ENCODE assay signal across 25 mouse cellular contexts in genomic region chr11:94350337-94350736, GRCm38 (mm10). TPM values are rescaled to one million over a fixed set of nuclear protein-coding genes. Genes with fewer than 3 reads are reported as not detected.
A peak's percentile ranks its signal among the peaks of the same experiment; 100 is the strongest.
DNase-seq lines count a peak whose midpoint lies in the region; ATAC-seq and TF ChIP-seq lines count a peak whose summit lies in the region.
"Had no signal": no experiment of that assay in that cellular context is flagged by ENCODE, and none has a peak within 500 bp of the region (broad histone marks: within the 10 kb centered on the region; RNA-seq: fewer than 3 reads in every experiment).

No protein-coding gene starts in this region.

- ATAC-seq in liver, embryonic 13.5 days (ENCODE audit: low read depth): peak; percentile 78
- ATAC-seq in megakaryocyte progenitor cell, adult 5-6 weeks (replicated peaks; ENCODE audit: poor library complexity): peak; percentile 26; the same call in 1 of the 2 replicates
- no peak for ATAC-seq in neural tube, embryonic 15.5 days (ENCODE audit: low FRiP score)
- ATAC-seq in hindbrain, postnatal 0 days: no peak
- ATAC-seq: CD4-positive, CD25-positive, alpha-beta regulatory T cell, adult 4 months; forebrain, embryonic 13.5 days; hindbrain, embryonic 16.5 days; intestine, embryonic 15.5 days; midbrain, embryonic 16.5 days had no signal

- 18% methylated on average over 1 of the region's 1 CpGs for WGBS in liver, embryonic 13.5 days (ENCODE audit: insufficient replicate concordance)
- WGBS in neural tube, embryonic 15.5 days: 87% methylated on average over 1 of the region's 1 CpGs
- WGBS in cerebellum, adult 2 months: 97% methylated on average over 1 of the region's 1 CpGs
- WGBS in hindbrain, postnatal 0 days: 74% methylated on average over 1 of the region's 1 CpGs

- peak overlapping the region; percentile 47 for H3K9ac ChIP-seq in liver, embryonic 13.5 days
- H3K9ac ChIP-seq in neural tube, embryonic 15.5 days (replicated peaks): no peak overlapping the region
- no peak overlapping the region for H3K9ac ChIP-seq in hindbrain, postnatal 0 days (replicated peaks; ENCODE audit: low read length)
- H3K9ac ChIP-seq: embryonic facial prominence, embryonic 12.5 days; forebrain, embryonic 13.5 days; intestine, embryonic 15.5 days; limb, embryonic 15.5 days; stomach, embryonic 15.5 days had no signal

- peak overlapping the region; percentile 80 for H3K27ac ChIP-seq in liver, embryonic 13.5 days
- H3K27ac ChIP-seq in neural tube, embryonic 15.5 days (replicated peaks): no peak overlapping the region
- H3K27ac ChIP-seq in cerebellum, adult 2 months (ENCODE audit: insufficient read depth, low read length): no peak overlapping the region
- H3K27ac ChIP-seq in hindbrain, postnatal 0 days: no peak overlapping the region
- H3K27ac ChIP-seq: embryonic facial prominence, embryonic 12.5 days; forebrain, embryonic 13.5 days; intestine, embryonic 15.5 days; limb, embryonic 10.5 days; limb, embryonic 15.5 days; stomach, embryonic 15.5 days had no signal

- no peak for TF ChIP-seq POLR2A in cerebellum, adult 2 months (IDR thresholded peaks at IDR 0.05; ENCODE audit: borderline replicate concordance, insufficient read depth, low read length)

- TF ChIP-seq CTCF in cerebellum, adult 2 months (IDR thresholded peaks at IDR 0.05; ENCODE audit: borderline replicate concordance, insufficient read depth, low read depth, low read length): no peak
- TF ChIP-seq CTCF in hindbrain, postnatal 0 days (IDR thresholded peaks at IDR 0.05; ENCODE audit: low read depth): no peak

- peaks cover 39% of the 10 kb centered on the region for H3K27me3 ChIP-seq in erythroblast, embryonic 14.5 days (ENCODE audit: control insufficient read depth)
- H3K27me3 ChIP-seq in liver, embryonic 13.5 days: peaks cover 33% of the 10 kb centered on the region
- no peaks in the 10 kb centered on the region for H3K27me3 ChIP-seq in neural tube, embryonic 15.5 days (replicated peaks)
- H3K27me3 ChIP-seq in cerebellum, adult 2 months (ENCODE audit: control insufficient read depth, insufficient read depth, low read length): no peaks in the 10 kb centered on the region
- H3K27me3 ChIP-seq in hindbrain, postnatal 0 days (ENCODE audit: insufficient read depth, low read length): no peaks in the 10 kb centered on the region
- H3K27me3 ChIP-seq: embryonic facial prominence, embryonic 12.5 days; intestine, embryonic 15.5 days; limb, embryonic 15.5 days; stomach, embryonic 15.5 days had no signal

- peak overlapping the region; percentile 33 for H3K4me3 ChIP-seq in erythroblast, embryonic 14.5 days (replicated peaks)
- peak overlapping the region; percentile 21; the same call in 1 of the 2 replicates for H3K4me3 ChIP-seq in liver, embryonic 13.5 days (replicated peaks)
- no peak overlapping the region for H3K4me3 ChIP-seq in neural tube, embryonic 15.5 days (replicated peaks)
- H3K4me3 ChIP-seq in cerebellum, adult 2 months (replicated peaks; ENCODE audit: insufficient read depth, low read depth, low read length): no peak overlapping the region
- no peak overlapping the region for H3K4me3 ChIP-seq in hindbrain, postnatal 0 days (ENCODE audit: low read length)
- H3K4me3 ChIP-seq: embryonic facial prominence, embryonic 12.5 days; forebrain, embryonic 13.5 days; intestine, embryonic 15.5 days; limb, embryonic 10.5 days; limb, embryonic 15.5 days; stomach, embryonic 15.5 days had no signal

- peaks cover 6% of the 10 kb centered on the region; the same call in 1 of the 2 replicates for H3K9me3 ChIP-seq in erythroblast, embryonic 14.5 days (ENCODE audit: control insufficient read depth, low read length)
- H3K9me3 ChIP-seq in liver, embryonic 13.5 days (replicated peaks): no peaks in the 10 kb centered on the region
- no peaks in the 10 kb centered on the region for H3K9me3 ChIP-seq in neural tube, embryonic 15.5 days (replicated peaks)
- H3K9me3 ChIP-seq in hindbrain, postnatal 0 days (ENCODE audit: low read length): no peaks in the 10 kb centered on the region
- H3K9me3 ChIP-seq: embryonic facial prominence, embryonic 12.5 days; forebrain, embryonic 13.5 days; intestine, embryonic 15.5 days; limb, embryonic 10.5 days; limb, embryonic 15.5 days; stomach, embryonic 15.5 days had no signal

- peak overlapping the region; percentile 52 for H3K4me2 ChIP-seq in liver, embryonic 13.5 days
- H3K4me2 ChIP-seq in neural tube, embryonic 15.5 days: no peak overlapping the region
- H3K4me2 ChIP-seq in hindbrain, postnatal 0 days (ENCODE audit: low read depth, low read length): no peak overlapping the region
- H3K4me2 ChIP-seq: embryonic facial prominence, embryonic 12.5 days; forebrain, embryonic 13.5 days; intestine, embryonic 15.5 days; limb, embryonic 15.5 days; midbrain, embryonic 11.5 days; stomach, embryonic 15.5 days had no signal

- H3K36me3 ChIP-seq in erythroblast, embryonic 14.5 days (ENCODE audit: control insufficient read depth): no peaks in the 10 kb centered on the region
- no peaks in the 10 kb centered on the region for H3K36me3 ChIP-seq in liver, embryonic 13.5 days
- H3K36me3 ChIP-seq in neural tube, embryonic 15.5 days: no peaks in the 10 kb centered on the region
- H3K36me3 ChIP-seq in hindbrain, postnatal 0 days (ENCODE audit: insufficient read depth, low read length): no peaks in the 10 kb centered on the region
- H3K36me3 ChIP-seq: embryonic facial prominence, embryonic 12.5 days; intestine, embryonic 15.5 days; limb, embryonic 10.5 days; limb, embryonic 15.5 days; stomach, embryonic 15.5 days had no signal

- H3K4me1 ChIP-seq in erythroblast, embryonic 14.5 days (ENCODE audit: control insufficient read depth): peaks cover 38% of the 10 kb centered on the region
- peaks cover 41% of the 10 kb centered on the region for H3K4me1 ChIP-seq in liver, embryonic 13.5 days (replicated peaks)
- no peaks in the 10 kb centered on the region for H3K4me1 ChIP-seq in neural tube, embryonic 15.5 days
- H3K4me1 ChIP-seq in cerebellum, adult 2 months (ENCODE audit: control insufficient read depth, insufficient read depth, low read length): no peaks in the 10 kb centered on the region
- no peaks in the 10 kb centered on the region for H3K4me1 ChIP-seq in hindbrain, postnatal 0 days (ENCODE audit: insufficient read depth, low read length)
- H3K4me1 ChIP-seq: embryonic facial prominence, embryonic 12.5 days; forebrain, embryonic 13.5 days had no signal

- peak; percentile 42 for DNase-seq in c-Kit-positive CD71-positive TER-119-negative erythroid progenitor cells, embryonic 14.5 days (ENCODE audit: low read depth)
- peak; percentile 53 for DNase-seq in liver, embryonic 13.5 days
- no peak for DNase-seq in cerebellum, adult 2 months
- DNase-seq in hindbrain, postnatal 0 days (ENCODE audit: low spot score): no peak
- DNase-seq: adrenal gland, postnatal 25 days; cerebellum, adult 9-11 months; embryo, embryonic 11 days; gastrocnemius, postnatal 14 days; heart, postnatal 14 days; kidney, adult 2 months; kidney, postnatal 4 days; layer of hippocampus, postnatal 36 days had no signal

RNA-seq across cellular contexts. Expression of gene Ankrd40, which starts 22.5 kb away (rescaled TPM):
- polyA plus RNA-seq in erythroblast, embryonic 14.5 days (2012): 7.4 and 9.9 TPM in 2 replicates
- polyA plus RNA-seq in liver, embryonic 13.5 days (2015; fragmentation: Nextera tagmentation; extraction: Ambion mirVana): 5.2 and 5.5 TPM in 2 replicates
- total RNA-seq in megakaryocyte progenitor cell, adult 5-6 weeks (2015): 18.8 and 21.7 TPM in 2 replicates
- total RNA-seq in megakaryocyte progenitor cell, adult 5-6 weeks (2017): 59.6 and 77.8 TPM in 2 replicates
- polyA plus RNA-seq in neural tube, embryonic 15.5 days (2015; fragmentation: Nextera tagmentation; extraction: Ambion mirVana): 12.5 and 17.7 TPM in 2 replicates
- 226 and 243 TPM in 2 replicates for polyA plus RNA-seq in cerebellum, adult 2 months (2012; rRNA removed)
- total RNA-seq in hindbrain, postnatal 0 days (2014; rRNA removed): 48.1 and 69.1 TPM in 2 replicates
- 15.1 and 16.2 TPM in 2 replicates for polyA plus RNA-seq in hindbrain, postnatal 0 days (2015; fragmentation: Nextera tagmentation; extraction: Ambion mirVana)

RNA-seq across cellular contexts. Expression of gene Luc7l3, which starts 28.5 kb away (rescaled TPM):
- 3.7 and 5.2 TPM in 2 replicates for polyA plus RNA-seq in erythroblast, embryonic 14.5 days (2012)
- 53.4 and 68.8 TPM in 2 replicates for polyA plus RNA-seq in liver, embryonic 13.5 days (2015; fragmentation: Nextera tagmentation; extraction: Ambion mirVana)
- 160 and 188 TPM in 2 replicates for total RNA-seq in megakaryocyte progenitor cell, adult 5-6 weeks (2015)
- 289 and 470 TPM in 2 replicates for total RNA-seq in megakaryocyte progenitor cell, adult 5-6 weeks (2017)
- polyA plus RNA-seq in neural tube, embryonic 15.5 days (2015; fragmentation: Nextera tagmentation; extraction: Ambion mirVana): 124 and 133 TPM in 2 replicates
- polyA plus RNA-seq in cerebellum, adult 2 months (2012; rRNA removed): 154 and 156 TPM in 2 replicates
- total RNA-seq in hindbrain, postnatal 0 days (2014; rRNA removed): 36.8 and 44.3 TPM in 2 replicates
- polyA plus RNA-seq in hindbrain, postnatal 0 days (2015; fragmentation: Nextera tagmentation; extraction: Ambion mirVana): 101 and 115 TPM in 2 replicates

RNA-seq across cellular contexts. Expression of gene Abcc3, which starts 42.5 kb away (rescaled TPM):
- 0.18 and 0.55 TPM in 2 replicates for polyA plus RNA-seq in erythroblast, embryonic 14.5 days (2012)
- 4.3 and 5.8 TPM in 2 replicates for polyA plus RNA-seq in liver, embryonic 13.5 days (2015; fragmentation: Nextera tagmentation; extraction: Ambion mirVana)
- 0.07 and 0.56 TPM in 2 replicates for total RNA-seq in megakaryocyte progenitor cell, adult 5-6 weeks (2015)
- total RNA-seq in megakaryocyte progenitor cell, adult 5-6 weeks (2017): 0.17 TPM in 1 of 2 replicates, not detected in the other
- 1.1 and 1.7 TPM in 2 replicates for polyA plus RNA-seq in neural tube, embryonic 15.5 days (2015; fragmentation: Nextera tagmentation; extraction: Ambion mirVana)
- 0.64 and 0.71 TPM in 2 replicates for polyA plus RNA-seq in cerebellum, adult 2 months (2012; rRNA removed)
- 4.5 and 4.7 TPM in 2 replicates for total RNA-seq in hindbrain, postnatal 0 days (2014; rRNA removed)
- 1.0 and 1.8 TPM in 2 replicates for polyA plus RNA-seq in hindbrain, postnatal 0 days (2015; fragmentation: Nextera tagmentation; extraction: Ambion mirVana)

Comparison
In these comparisons a context has a peak if more than half of its experiments do, and no peak if none do; other contexts are left out.
1. DNase-seq: peak in c-Kit-positive CD71-positive TER-119-negative erythroid progenitor cells, embryonic 14.5 days (single experiment) and liver, embryonic 13.5 days (single experiment); none in cerebellum, adult 2 months (0 of 2) and hindbrain, postnatal 0 days (single experiment).
2. H3K4me3 ChIP-seq: peak in erythroblast, embryonic 14.5 days (single experiment) and liver, embryonic 13.5 days (single experiment); none in neural tube, embryonic 15.5 days (single experiment), cerebellum, adult 2 months (single experiment) and hindbrain, postnatal 0 days (single experiment).
3. ATAC-seq: peak in liver, embryonic 13.5 days (single experiment) and megakaryocyte progenitor cell, adult 5-6 weeks (single experiment); none in neural tube, embryonic 15.5 days (single experiment) and hindbrain, postnatal 0 days (single experiment).
4. RNA of gene Ankrd40, which starts 22.5 kb away (polyA plus RNA-seq): 226 to 243 TPM in cerebellum, adult 2 months; 12.5 to 17.7 TPM in neural tube, embryonic 15.5 days, 15.1 to 16.2 TPM in hindbrain, postnatal 0 days, 7.4 to 9.9 TPM in erythroblast, embryonic 14.5 days and 5.2 to 5.5 TPM in liver, embryonic 13.5 days; every median in the first group is over 10 times any median in the second.